ENCODE assay signal across 13 mouse cellular contexts in the genomic region with DNA sequence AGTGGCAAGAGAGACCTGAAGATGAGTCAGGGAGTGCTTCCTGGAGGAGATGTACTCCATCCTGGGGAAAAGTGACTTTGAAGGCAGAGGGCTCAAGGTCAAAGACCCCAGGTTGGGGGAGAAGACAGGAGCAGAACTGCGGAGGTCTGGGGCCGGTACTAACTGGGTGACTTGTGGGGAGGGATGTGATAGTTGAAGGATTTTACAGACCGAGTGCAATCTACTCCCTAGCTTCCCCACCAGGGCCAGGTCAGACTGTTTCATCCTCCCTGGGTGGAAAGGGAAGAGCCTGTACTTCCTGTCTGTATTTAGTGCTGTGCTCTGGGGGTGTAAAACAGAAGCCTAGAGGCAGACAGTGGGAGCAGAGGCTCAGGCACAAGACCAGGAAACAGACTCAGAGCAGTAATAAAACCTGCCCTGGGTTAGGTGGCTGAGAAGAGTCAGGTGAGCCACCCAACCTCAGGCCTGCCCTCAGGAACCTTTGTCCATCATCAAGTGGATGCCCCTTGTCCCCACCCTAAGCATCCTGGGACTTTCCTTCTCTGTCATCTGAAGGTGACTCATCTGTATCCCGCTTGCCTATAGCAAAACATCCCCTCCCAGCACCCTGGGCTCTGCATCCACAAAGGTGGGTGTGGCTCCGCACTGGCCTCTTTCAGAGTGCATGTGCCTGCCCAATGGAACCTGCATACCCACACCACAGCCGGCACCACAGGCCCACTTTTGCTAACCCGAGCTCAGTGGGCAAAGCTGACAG. TPM values are rescaled to one million over a fixed set of nuclear protein-coding genes. Genes with fewer than 3 reads are reported as not detected.
DNase-seq lines count a peak whose midpoint lies in the region; ATAC-seq and TF ChIP-seq lines count a peak whose summit lies in the region.
"Had no signal": no experiment of that assay in that cellular context is flagged by ENCODE, and none has a peak within 500 bp of the region (broad histone marks: within the 10 kb centered on the region; RNA-seq: fewer than 3 reads in every experiment).

No protein-coding gene starts in this region.

- no peaks in the 10 kb centered on the region for H3K27me3 ChIP-seq in kidney, embryonic 16.5 days (ENCODE audit: insufficient read depth, low read length)
- no peaks in the 10 kb centered on the region for H3K27me3 ChIP-seq in stomach, postnatal 0 days (ENCODE audit: control insufficient read depth, insufficient read depth, low read length)
- peaks cover 13% of the 10 kb centered on the region for H3K27me3 ChIP-seq in hindbrain, embryonic 11.5 days (ENCODE audit: control insufficient read depth, insufficient read depth, low read length)

- peak overlapping the region; percentile 74 for H3K27ac ChIP-seq in gastrocnemius, adult 2 months
- H3K27ac ChIP-seq in left cerebral cortex, adult 2 months, result peak overlapping the region; percentile 45; the same call in 1 of the 2 replicates
- H3K27ac ChIP-seq in kidney, embryonic 16.5 days (ENCODE audit: low read length), result peak overlapping the region; percentile 25; the same call in 1 of the 2 replicates
- H3K27ac ChIP-seq in stomach, postnatal 0 days (replicated peaks), result no peak overlapping the region
- H3K27ac ChIP-seq in hindbrain, embryonic 11.5 days (ENCODE audit: low read depth, low read length), result no peak overlapping the region
- H3K27ac ChIP-seq: heart, embryonic 13.5 days; hindbrain, embryonic 10.5 days; limb, embryonic 15.5 days; midbrain, embryonic 13.5 days had no signal

- no peak for TF ChIP-seq EP300 in stomach, postnatal 0 days (optimal IDR thresholded peaks at IDR 0.05)

- H3K4me1 ChIP-seq in kidney, embryonic 16.5 days (ENCODE audit: insufficient read depth, low read length), result peaks cover 43% of the 10 kb centered on the region
- H3K4me1 ChIP-seq in stomach, postnatal 0 days (replicated peaks; ENCODE audit: control insufficient read depth, insufficient read depth), result peaks cover 13% of the 10 kb centered on the region
- no peaks in the 10 kb centered on the region for H3K4me1 ChIP-seq in hindbrain, embryonic 11.5 days (replicated peaks; ENCODE audit: control insufficient read depth, insufficient read depth, low read length)

- TF ChIP-seq CTCF in gastrocnemius, adult 2 months (IDR thresholded peaks at IDR 0.05), result no peak
- TF ChIP-seq CTCF in left cerebral cortex, adult 2 months (IDR thresholded peaks at IDR 0.05), result no peak; the same call in 1 of the 2 replicates
- no peak for TF ChIP-seq CTCF in stomach, postnatal 0 days (IDR thresholded peaks at IDR 0.05; ENCODE audit: low read depth)

- no peaks in the 10 kb centered on the region for H3K36me3 ChIP-seq in kidney, embryonic 16.5 days (ENCODE audit: insufficient read depth, low read length)
- no peaks in the 10 kb centered on the region for H3K36me3 ChIP-seq in stomach, postnatal 0 days (ENCODE audit: control insufficient read depth, insufficient read depth, low read length)
- no peaks in the 10 kb centered on the region for H3K36me3 ChIP-seq in hindbrain, embryonic 11.5 days (ENCODE audit: control insufficient read depth, insufficient read depth, low read length)
- H3K36me3 ChIP-seq: heart, embryonic 13.5 days; hindbrain, embryonic 10.5 days; limb, embryonic 15.5 days; midbrain, embryonic 13.5 days had no signal

- DNase-seq in gastrocnemius, adult 2 months, result no peak
- DNase-seq in gastrocnemius, postnatal 4 days (ENCODE audit: low spot score in 2 of 2), result no peak
- DNase-seq in left cerebral cortex, adult 2 months (ENCODE audit: extremely low spot score in 1 of 2, low spot score in 2 of 2), result no peak
- DNase-seq in left cerebral cortex, adult 11 months (ENCODE audit: low spot score), result no peak
- peak; percentile 29 for DNase-seq in stomach, postnatal 0 days (ENCODE audit: low spot score)
- DNase-seq in hindbrain, embryonic 11.5 days (ENCODE audit: low spot score), result no peak
- DNase-seq: gastrocnemius, postnatal 25 days had no signal

- WGBS in kidney, embryonic 16.5 days, result 78% methylated on average over 7 of the region's 7 CpGs
- 73% methylated on average over 7 of the region's 7 CpGs for WGBS in stomach, postnatal 0 days
- WGBS in hindbrain, embryonic 11.5 days, result 80% methylated on average over 7 of the region's 7 CpGs

- H3K4me2 ChIP-seq in kidney, embryonic 16.5 days (replicated peaks; ENCODE audit: low read depth, low read length), result no peak overlapping the region
- no peak overlapping the region for H3K4me2 ChIP-seq in stomach, postnatal 0 days (replicated peaks; ENCODE audit: low read depth)
- no peak overlapping the region for H3K4me2 ChIP-seq in hindbrain, embryonic 11.5 days (replicated peaks; ENCODE audit: low read depth, low read length)
- H3K4me2 ChIP-seq: heart, embryonic 13.5 days; limb, embryonic 15.5 days; midbrain, embryonic 13.5 days had no signal

- no peaks in the 10 kb centered on the region for H3K9me3 ChIP-seq in kidney, embryonic 16.5 days (ENCODE audit: low read length)
- no peaks in the 10 kb centered on the region for H3K9me3 ChIP-seq in stomach, postnatal 0 days (ENCODE audit: control insufficient read depth, low read length)
- no peaks in the 10 kb centered on the region for H3K9me3 ChIP-seq in hindbrain, embryonic 11.5 days (ENCODE audit: control insufficient read depth, low read length)
- H3K9me3 ChIP-seq: heart, embryonic 13.5 days; hindbrain, embryonic 10.5 days; limb, embryonic 15.5 days; midbrain, embryonic 13.5 days had no signal

- intact Hi-C loops in gastrocnemius, adult 2 months (cut with DNase I), result loop anchor here (1.0 kb wide), 1 partner anchor 106 kb away; no protein-coding TSS in a partner anchor
- intact Hi-C loops in left cerebral cortex, adult 2 months (cut with DNase I), result loop anchor here (2.0 kb wide), 2 partner anchors 50 to 106 kb away; no protein-coding TSS in a partner anchor

- no peak overlapping the region for H3K4me3 ChIP-seq in gastrocnemius, adult 2 months
- H3K4me3 ChIP-seq in left cerebral cortex, adult 2 months, result no peak overlapping the region
- no peak overlapping the region for H3K4me3 ChIP-seq in kidney, embryonic 16.5 days (ENCODE audit: low read length)
- H3K4me3 ChIP-seq in stomach, postnatal 0 days (ENCODE audit: low read depth, low read length), result no peak overlapping the region
- H3K4me3 ChIP-seq in hindbrain, embryonic 11.5 days (ENCODE audit: low read depth, low read length), result no peak overlapping the region
- H3K4me3 ChIP-seq: heart, embryonic 13.5 days; hindbrain, embryonic 10.5 days; limb, embryonic 15.5 days; midbrain, embryonic 13.5 days had no signal

- H3K9ac ChIP-seq in kidney, embryonic 16.5 days (replicated peaks; ENCODE audit: low read length), result no peak overlapping the region
- no peak overlapping the region for H3K9ac ChIP-seq in stomach, postnatal 0 days (ENCODE audit: low read length)
- no peak overlapping the region for H3K9ac ChIP-seq in hindbrain, embryonic 11.5 days (ENCODE audit: low read depth, low read length)
- H3K9ac ChIP-seq: heart, embryonic 13.5 days; limb, embryonic 15.5 days; midbrain, embryonic 13.5 days had no signal

- ATAC-seq in kidney, embryonic 16.5 days (ENCODE audit: low FRiP score, low TSS enrichment), result no peak
- no peak for ATAC-seq in stomach, postnatal 0 days (ENCODE audit: low FRiP score, low TSS enrichment)
- ATAC-seq in granulocyte monocyte progenitor cell, adult 5-6 weeks (replicated peaks; ENCODE audit: poor library complexity, severe bottlenecking), result no peak
- no peak for ATAC-seq in hindbrain, embryonic 11.5 days (ENCODE audit: low FRiP score)
- ATAC-seq: midbrain, embryonic 13.5 days had no signal

RNA-seq across cellular contexts. Expression of a gene that starts 6.0 kb away (rescaled TPM):
- total RNA-seq in gastrocnemius, adult 2 months (2021), result 1 to 10 TPM; 2.3 to 2.6 TPM
- 10 to 100 TPM; 16.8 to 17.2 TPM for total RNA-seq in gastrocnemius, postnatal 4 days (2021)
- 10 to 100 TPM; 69.9 to 79.7 TPM for total RNA-seq in left cerebral cortex, adult 2 months (2021)
- polyA plus RNA-seq in kidney, embryonic 16.5 days (2015; fragmentation: Nextera tagmentation; extraction: Ambion mirVana), result 1.7 and 2.4 TPM in 2 replicates
- 1.1 and 1.4 TPM in 2 replicates for polyA plus RNA-seq in stomach, postnatal 0 days (2015; fragmentation: Nextera tagmentation; extraction: Ambion mirVana)
- 1.4 TPM in 2 replicates for total RNA-seq in granulocyte monocyte progenitor cell, adult 5-6 weeks (2014; fragmentation: Nextera tagmentation)
- 0.65 and 3.6 TPM in 2 replicates for total RNA-seq in granulocyte monocyte progenitor cell, adult 5-6 weeks (2017)
- polyA plus RNA-seq in hindbrain, embryonic 11.5 days (2014; fragmentation: Nextera tagmentation; extraction: Ambion mirVana), result 0.25 and 0.79 TPM in 2 replicates

Comparison
In these comparisons a context has a peak if more than half of its experiments do, and no peak if none do; other contexts are left out.
1. H3K27ac ChIP-seq: peak in gastrocnemius, adult 2 months (single experiment), left cerebral cortex, adult 2 months (single experiment) and kidney, embryonic 16.5 days (single experiment); none in stomach, postnatal 0 days (single experiment) and hindbrain, embryonic 11.5 days (single experiment).